Mouse (Mus musculus) heart, adult 2 months (tissue): ENCODE results near the gene Ddx4. TPM values are rescaled to one million over a fixed set of nuclear protein-coding genes. Genes with fewer than 3 reads are reported as not detected.
"Not testable (repeated sequence)": the region's sequence is repeated elsewhere in the genome, so short reads cannot be mapped to it uniquely, and the experiment has no call there.

Source experiments
- DNase-seq, 2 experiments: peaks; one replicate each; pipeline ENCODE4 v3.0.0; 2021
- H3K27ac ChIP-seq: fragments of 200-600 bp; 2 replicates; pipeline ENCODE4 v1.8.1; 2022
- H3K27me3 ChIP-seq: fragments of 200-500 bp; 2 replicates; pipeline ENCODE4 v1.6.1; 2012; ENCODE audit warnings: mild to moderate bottlenecking, low read length, inconsistent platforms, mixed read lengths; ENCODE audit not compliant: control insufficient read depth, insufficient read depth
- H3K36me3 ChIP-seq: fragments of 200-500 bp; 2 replicates; pipeline ENCODE4 v1.6.1; 2012; ENCODE audit warnings: low read length, inconsistent platforms; ENCODE audit not compliant: control insufficient read depth, insufficient read depth
- H3K4me1 ChIP-seq: fragments of 200-500 bp; 2 replicates; pipeline ENCODE4 v1.6.1; 2011; ENCODE audit warnings: low read length; ENCODE audit not compliant: control insufficient read depth, insufficient read depth
- H3K4me3 ChIP-seq: fragments of 200-600 bp; 2 replicates; pipeline ENCODE4 v1.8.1; 2022
- H3K79me2 ChIP-seq: fragments of 200-500 bp; replicated peaks from 2 replicates; pipeline ENCODE4 v1.6.1; 2012; ENCODE audit warnings: mild to moderate bottlenecking, inconsistent platforms, low read length, moderate library complexity, mixed read lengths; ENCODE audit not compliant: control insufficient read depth, insufficient read depth
- H3K9ac ChIP-seq: fragments of 200-500 bp; 2 replicates; pipeline ENCODE4 v1.6.1; 2012; ENCODE audit warnings: low read depth, mild to moderate bottlenecking, control low read depth, inconsistent platforms, low read length, mixed read lengths
- CTCF ChIP-seq: fragments of 200-600 bp; IDR thresholded peaks from 2 replicates; pipeline ENCODE4 v1.8.1; 2022; ENCODE audit warnings: antibody characterized with exemption, mild to moderate bottlenecking, moderate library complexity
- EP300 ChIP-seq: fragments of 200-500 bp; IDR thresholded peaks from 2 replicates; pipeline ENCODE4 v1.6.1; 2011; ENCODE audit warnings: low read depth, low read length, control low read depth; ENCODE audit not compliant: insufficient read depth
- POLR2A ChIP-seq: fragments of 200-500 bp; IDR thresholded peaks from 2 replicates; pipeline ENCODE4 v1.6.1; 2011; ENCODE audit warnings: mild to moderate bottlenecking, low read depth, low read length, control low read depth; ENCODE audit not compliant: insufficient read depth
- WGBS: fragments of 180-500 bp; shearing (Covaris S2); methylation state at CpG from one replicate; pipeline ENCODE4 v1.1.7; 2018; 5-methylcytosine and 5-hydroxymethylcytosine counted together
- intact Hi-C: fragments of 180-260 bp; cut with DNase I; formaldehyde crosslinking; loops from one replicate; pipeline ENCODE4 v1.15.1; 2025
- polyA plus RNA-seq: library from polyadenylated mRNA; depleted of rRNA; stranded (reverse); fragments of >200 nt; gene quantifications from 2 replicates; pipeline ENCODE4 v1.2.3, GENCODE M21; 2012
- total RNA-seq, 2 experiments: library from RNA; stranded (reverse); gene quantifications; 2 replicates each; pipeline ENCODE4 v1.2.3; 2021

Ddx4 gene
- total and polyA plus RNA-seq, 3 experiments, result 0.06 to 0.13 TPM; not detected in 1

- Histone ChIP-seq H3K27ac (no peak overlapping the region), H3K79me2 (no peaks in the 10 kb centered on the region), H3K27me3 (no peaks in the 10 kb centered on the region), H3K36me3 (no peaks in the 10 kb centered on the region), H3K4me3 (no peak overlapping the region), H3K4me1 (no peaks in the 10 kb centered on the region), H3K9ac (no peak overlapping the region)
- DNase-seq, result no peak
- 45% methylated on average over 7 of the region's 7 CpGs for WGBS
- no peak for TF ChIP-seq POLR2A
- TF ChIP-seq EP300, result no peak
- no peak for TF ChIP-seq CTCF
- intact Hi-C loops, result no loop called here
These were observed 67.6 kb downstream of the Ddx4 start for GRCm38 (mm10) chr13:112584556-112585237.

GRCm38 (mm10) chr13:112582291-112582690 lies 70.0 kb downstream of the Ddx4 start:
- Histone ChIP-seq H3K27me3 (no peaks in the 10 kb centered on the region), H3K4me3 (no peak overlapping the region), H3K4me1 (no peaks in the 10 kb centered on the region), H3K36me3 (no peaks in the 10 kb centered on the region), H3K79me2 (no peaks in the 10 kb centered on the region), H3K27ac (no peak overlapping the region), H3K9ac (no peak overlapping the region)
- no peak for TF ChIP-seq POLR2A
- no peak for TF ChIP-seq CTCF
- TF ChIP-seq EP300, result no peak
- DNase-seq, result no peak
- 89% methylated on average over 8 of the region's 8 CpGs for WGBS
- intact Hi-C loops, result no loop called here

- no peak for DNase-seq
- H3K9ac ChIP-seq, result no peak overlapping the region
- intact Hi-C loops, result no loop called here
- TF ChIP-seq POLR2A, result no peak
- TF ChIP-seq EP300, result no peak
- TF ChIP-seq CTCF, result no peak
- no peaks in the 10 kb centered on the region for H3K79me2 ChIP-seq
- no peaks in the 10 kb centered on the region for H3K4me1 ChIP-seq
- H3K36me3 ChIP-seq, result no peaks in the 10 kb centered on the region
- no peaks in the 10 kb centered on the region for H3K27me3 ChIP-seq
- no peak overlapping the region for H3K4me3 ChIP-seq
- 82% methylated on average over 3 of the region's 3 CpGs for WGBS
- H3K27ac ChIP-seq, result no peak overlapping the region
These were observed 70.5 kb downstream of the Ddx4 start for GRCm38 (mm10) chr13:112581796-112582195.

- no peak for DNase-seq
These were observed 71.5 kb downstream of the Ddx4 start for GRCm38 (mm10) chr13:112580590-112581320.

GRCm38 (mm10) chr13:112578041-112578440 lies 74.2 kb downstream of the Ddx4 start:
- H3K4me3 ChIP-seq, H3K36me3 ChIP-seq, H3K4me1 ChIP-seq, H3K27me3 ChIP-seq, intact Hi-C loops, H3K9ac ChIP-seq, H3K27ac ChIP-seq, H3K79me2 ChIP-seq: not testable (repeated sequence)
- DNase-seq, result peak; percentile 99 to 100
- 90% methylated on average over 11 of the region's 11 CpGs for WGBS

More at GRCm38 (mm10) chr13:112580590-112581320, 71.5 kb downstream of the Ddx4 start:
- Histone ChIP-seq H3K27ac (no peak overlapping the region), H3K4me3 (no peak overlapping the region), H3K27me3 (no peaks in the 10 kb centered on the region), H3K36me3 (no peaks in the 10 kb centered on the region), H3K4me1 (no peaks in the 10 kb centered on the region), H3K9ac (no peak overlapping the region), H3K79me2 (no peaks in the 10 kb centered on the region)
- intact Hi-C loops, result no loop called here
- TF ChIP-seq CTCF (no peak), EP300 (no peak), POLR2A (no peak)
- 45% methylated on average over 11 of the region's 11 CpGs for WGBS

- intact Hi-C loops, result no loop called here
- H3K4me3 ChIP-seq, result no peak overlapping the region
- no peaks in the 10 kb centered on the region for H3K27me3 ChIP-seq
- no peaks in the 10 kb centered on the region for H3K79me2 ChIP-seq
- DNase-seq, result no peak
- TF ChIP-seq EP300, result no peak
- TF ChIP-seq CTCF, result no peak
- TF ChIP-seq POLR2A, result no peak
- H3K4me1 ChIP-seq, result no peaks in the 10 kb centered on the region
- no peaks in the 10 kb centered on the region for H3K36me3 ChIP-seq
- H3K9ac ChIP-seq, result no peak overlapping the region
- H3K27ac ChIP-seq, result no peak overlapping the region
These were observed 78.5 kb downstream of the Ddx4 start for GRCm38 (mm10) chr13:112573800-112574199.
